Mouse (Mus musculus) forebrain, embryonic 10.5 days (tissue): ENCODE results near the gene Zfp664. TPM values are rescaled to one million over a fixed set of nuclear protein-coding genes. Genes with fewer than 3 reads are reported as not detected.

Source experiments
- DNase-seq: peaks from one replicate; pipeline ENCODE4 v3.0.0-alpha.2; 2017; ENCODE audit warnings: low spot score; ENCODE audit errors: extremely low spot score
- H3K27ac ChIP-seq: fragments of 300-500 bp; sonication (generic); 2 replicates; pipeline ENCODE4 v1.5.1; 2016; ENCODE audit warnings: mild to moderate bottlenecking
- H3K27me3 ChIP-seq: fragments of 300-500 bp; sonication (generic); 2 replicates; pipeline ENCODE4 v1.6.1; 2016; ENCODE audit warnings: mild to moderate bottlenecking; ENCODE audit not compliant: poor library complexity, severe bottlenecking
- H3K36me3 ChIP-seq: fragments of 300-500 bp; sonication (generic); replicated peaks from 2 replicates; pipeline ENCODE4 v1.6.1; 2016; ENCODE audit warnings: mild to moderate bottlenecking, moderate library complexity
- H3K4me1 ChIP-seq: fragments of 300-500 bp; sonication (generic); 2 replicates; pipeline ENCODE4 v1.6.1; 2016
- H3K4me3 ChIP-seq: fragments of 300-500 bp; sonication (generic); 2 replicates; pipeline ENCODE4 v1.5.1; 2016; ENCODE audit warnings: mild to moderate bottlenecking, moderate library complexity
- H3K9me3 ChIP-seq: fragments of 300-500 bp; sonication (generic); 2 replicates; pipeline ENCODE4 v1.6.1; 2016; ENCODE audit warnings: mild to moderate bottlenecking, moderate library complexity
- WGBS: fragments of 180-500 bp; shearing (Covaris S2); methylation state at CpG from one replicate; pipeline ENCODE4 v1.1.7; 2016; 5-methylcytosine and 5-hydroxymethylcytosine counted together
- polyA plus RNA-seq: library from polyadenylated mRNA; unstranded; fragments of >200 nt; fragmentation: Nextera tagmentation; extraction: Ambion mirVana; gene quantifications from 2 replicates; pipeline ENCODE4 v1.2.1, GENCODE M21; 2016

Gene Zfp664
- polyA plus RNA-seq, 1 experiment from 2014 or later: 162 TPM

GRCm38 (mm10) chr5:124848994-124849393 lies 13.5 kb upstream of the Zfp664 start:
- H3K36me3 ChIP-seq: no peaks in the 10 kb centered on the region
- peaks cover 5% of the 10 kb centered on the region; the same call in 1 of the 2 replicates for H3K4me1 ChIP-seq
- no peaks in the 10 kb centered on the region for H3K27me3 ChIP-seq
- 80% methylated on average over 3 of the region's 3 CpGs for WGBS
- DNase-seq: no peak
- no peak overlapping the region for H3K27ac ChIP-seq
- H3K9me3 ChIP-seq: no peaks in the 10 kb centered on the region
- no peak overlapping the region for H3K4me3 ChIP-seq

GRCm38 (mm10) chr5:124851572-124851971 lies 10.9 kb upstream of the Zfp664 start:
- Histone ChIP-seq H3K27ac (no peak overlapping the region), H3K4me3 (no peak overlapping the region), H3K36me3 (no peaks in the 10 kb centered on the region), H3K9me3 (no peaks in the 10 kb centered on the region), H3K4me1 (peaks cover 5% of the 10 kb centered on the region; the same call in 1 of the 2 replicates), H3K27me3 (no peaks in the 10 kb centered on the region)
- WGBS: 52% methylated on average over 4 of the region's 4 CpGs
- DNase-seq: no peak

- Histone ChIP-seq H3K36me3 (no peaks in the 10 kb centered on the region), H3K4me1 (peaks cover 5% of the 10 kb centered on the region; the same call in 1 of the 2 replicates), H3K9me3 (no peaks in the 10 kb centered on the region), H3K27ac (no peak overlapping the region), H3K4me3 (no peak overlapping the region), H3K27me3 (no peaks in the 10 kb centered on the region)
- 42% methylated on average over 2 of the region's 2 CpGs for WGBS
- no peak for DNase-seq
Observed at GRCm38 (mm10) chr5:124852294-124852693, 10.2 kb upstream of the Zfp664 start.

- WGBS: 84% methylated on average over 2 of the region's 2 CpGs
- H3K9me3 ChIP-seq: no peaks in the 10 kb centered on the region
- no peak for DNase-seq
- no peaks in the 10 kb centered on the region for H3K27me3 ChIP-seq
- no peaks in the 10 kb centered on the region for H3K36me3 ChIP-seq
- H3K4me1 ChIP-seq: peaks cover 5% of the 10 kb centered on the region; the same call in 1 of the 2 replicates
- H3K27ac ChIP-seq: no peak overlapping the region
- no peak overlapping the region for H3K4me3 ChIP-seq
Observed at GRCm38 (mm10) chr5:124853079-124853478, 9.4 kb upstream of the Zfp664 start.

- WGBS: 96% methylated on average over 4 of the region's 4 CpGs
- Histone ChIP-seq H3K4me1 (peaks cover 5% of the 10 kb centered on the region; the same call in 1 of the 2 replicates), H3K27me3 (peaks cover under 1% of the 10 kb centered on the region; the same call in 1 of the 2 replicates), H3K27ac (no peak overlapping the region), H3K36me3 (no peaks in the 10 kb centered on the region), H3K4me3 (no peak overlapping the region), H3K9me3 (no peaks in the 10 kb centered on the region)
- DNase-seq: no peak
Observed at GRCm38 (mm10) chr5:124854202-124854601, 8.3 kb upstream of the Zfp664 start.

- WGBS: 23% methylated on average over 5 of the region's 5 CpGs
- H3K4me3 ChIP-seq: no peak overlapping the region
- peaks cover 32% of the 10 kb centered on the region for H3K4me1 ChIP-seq
- no peak for DNase-seq
- peaks cover 28% of the 10 kb centered on the region for H3K27me3 ChIP-seq
- H3K9me3 ChIP-seq: no peaks in the 10 kb centered on the region
- H3K36me3 ChIP-seq: peaks cover 4% of the 10 kb centered on the region; the same call in 1 of the 2 replicates
- no peak overlapping the region for H3K27ac ChIP-seq
Observed at GRCm38 (mm10) chr5:124860013-124860412, 2.5 kb upstream of the Zfp664 start.

- Histone ChIP-seq H3K27me3 (peaks cover 28% of the 10 kb centered on the region), H3K4me1 (peaks cover 39% of the 10 kb centered on the region), H3K9me3 (no peaks in the 10 kb centered on the region), H3K36me3 (peaks cover 18% of the 10 kb centered on the region), H3K4me3 (peak overlapping the region; percentile 99), H3K27ac (peak overlapping the region; percentile 98)
- WGBS: under 1% methylated on average over 33 of the region's 33 CpGs
- peak; percentile 44 for DNase-seq
Observed at GRCm38 (mm10) chr5:124861463-124861862, 1.0 kb upstream of the Zfp664 start.

- DNase-seq: peak; percentile 63
- Histone ChIP-seq H3K4me1 (peaks cover 51% of the 10 kb centered on the region), H3K9me3 (no peaks in the 10 kb centered on the region), H3K4me3 (peak overlapping the region; percentile 99), H3K27me3 (peaks cover 28% of the 10 kb centered on the region), H3K27ac (peak overlapping the region; percentile 98), H3K36me3 (peaks cover 34% of the 10 kb centered on the region)
- WGBS: under 1% methylated on average over 81 of the region's 88 CpGs
Observed at GRCm38 (mm10) chr5:124862871-124863741, 615 bp downstream of the Zfp664 start.

- Histone ChIP-seq H3K4me3 (no peak overlapping the region), H3K27me3 (no peaks in the 10 kb centered on the region), H3K4me1 (peaks cover 37% of the 10 kb centered on the region), H3K36me3 (peaks cover 92% of the 10 kb centered on the region), H3K9me3 (no peaks in the 10 kb centered on the region), H3K27ac (no peak overlapping the region)
- 64% methylated on average over 4 of the region's 4 CpGs for WGBS
- peak; percentile 35 for DNase-seq
Observed at GRCm38 (mm10) chr5:124868981-124869380, 6.5 kb downstream of the Zfp664 start.

GRCm38 (mm10) chr5:124872033-124872432 lies 9.5 kb downstream of the Zfp664 start:
- Histone ChIP-seq H3K27ac (no peak overlapping the region), H3K36me3 (peaks cover 96% of the 10 kb centered on the region), H3K9me3 (no peaks in the 10 kb centered on the region), H3K4me3 (no peak overlapping the region), H3K4me1 (peaks cover 19% of the 10 kb centered on the region; the same call in 1 of the 2 replicates), H3K27me3 (no peaks in the 10 kb centered on the region)
- 80% methylated on average over 2 of the region's 2 CpGs for WGBS
- DNase-seq: no peak

- Histone ChIP-seq H3K9me3 (no peaks in the 10 kb centered on the region), H3K4me3 (no peak overlapping the region), H3K27ac (no peak overlapping the region), H3K27me3 (no peaks in the 10 kb centered on the region), H3K4me1 (peaks cover 13% of the 10 kb centered on the region; the same call in 1 of the 2 replicates), H3K36me3 (peaks cover 96% of the 10 kb centered on the region)
- DNase-seq: no peak
- 86% methylated on average over 3 of the region's 3 CpGs for WGBS
Observed at GRCm38 (mm10) chr5:124873096-124873495, 10.6 kb downstream of the Zfp664 start.

GRCm38 (mm10) chr5:124873890-124874601 lies 11.6 kb downstream of the Zfp664 start:
- Histone ChIP-seq H3K27me3 (no peaks in the 10 kb centered on the region), H3K9me3 (no peaks in the 10 kb centered on the region), H3K27ac (no peak overlapping the region), H3K4me1 (peaks cover 9% of the 10 kb centered on the region; the same call in 1 of the 2 replicates), H3K36me3 (peaks cover 96% of the 10 kb centered on the region), H3K4me3 (no peak overlapping the region)
- DNase-seq: no peak
- 91% methylated on average over 6 of the region's 6 CpGs for WGBS
